8 mouse cellular contexts compared by ENCODE assay signal in the genomic region with DNA sequence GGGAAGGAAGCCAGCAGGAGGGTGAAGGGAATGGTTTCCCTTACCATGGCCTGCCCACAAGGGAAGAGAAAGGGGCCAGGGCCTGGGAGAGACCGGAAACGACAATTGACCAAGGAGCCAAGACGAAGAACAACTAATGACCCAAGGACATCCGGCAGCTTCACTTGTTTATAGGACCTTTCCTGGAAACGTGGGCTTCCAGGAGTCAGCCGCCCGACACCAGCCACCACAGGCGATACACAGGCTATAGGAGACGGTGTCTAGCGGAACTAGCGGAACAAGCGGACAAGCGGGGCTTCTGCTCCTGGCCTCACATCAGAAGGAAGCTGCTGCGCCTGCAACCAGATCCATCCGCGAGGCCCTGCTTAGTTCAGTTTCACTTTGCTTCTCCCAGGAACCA. TPM values are rescaled to one million over a fixed set of nuclear protein-coding genes. Genes with fewer than 3 reads are reported as not detected.
DNase-seq lines count a peak whose midpoint lies in the region; ATAC-seq and TF ChIP-seq lines count a peak whose summit lies in the region.

No protein-coding gene starts in this region.

- peaks cover 42% of the 10 kb centered on the region for H3K36me3 ChIP-seq in midbrain, embryonic 13.5 days
- H3K36me3 ChIP-seq in midbrain, embryonic 16.5 days (ENCODE audit: control insufficient read depth, insufficient read depth, low read length), result no peaks in the 10 kb centered on the region
- no peaks in the 10 kb centered on the region for H3K36me3 ChIP-seq in kidney, adult 2 months (ENCODE audit: control insufficient read depth, insufficient read depth, low read length)
- peaks cover 36% of the 10 kb centered on the region for H3K36me3 ChIP-seq in lung, embryonic 15.5 days

- no peak overlapping the region for H3K9ac ChIP-seq in midbrain, embryonic 13.5 days (replicated peaks)
- H3K9ac ChIP-seq in midbrain, embryonic 16.5 days (ENCODE audit: low read depth, low read length), result no peak overlapping the region
- H3K9ac ChIP-seq in lung, embryonic 15.5 days, result 0 out of 2 replicates have a peak overlapping the region, but pooled peaks have one; percentile 92

- H3K27me3 ChIP-seq in midbrain, embryonic 13.5 days, result no peaks in the 10 kb centered on the region
- H3K27me3 ChIP-seq in midbrain, embryonic 16.5 days (ENCODE audit: control insufficient read depth, insufficient read depth, low read depth, low read length), result no peaks in the 10 kb centered on the region
- no peaks in the 10 kb centered on the region for H3K27me3 ChIP-seq in kidney, adult 2 months (replicated peaks; ENCODE audit: control insufficient read depth, insufficient read depth, low read length)
- H3K27me3 ChIP-seq in lung, embryonic 15.5 days, result no peaks in the 10 kb centered on the region

- no peak for TF ChIP-seq POLR2A in kidney, adult 2 months (IDR thresholded peaks at IDR 0.05; ENCODE audit: low read depth, low read length)

- ATAC-seq in midbrain, embryonic 13.5 days, result no peak
- no peak for ATAC-seq in midbrain, embryonic 16.5 days
- peak; percentile 13 for ATAC-seq in granulocyte monocyte progenitor cell, adult 5-6 weeks (replicated peaks; ENCODE audit: poor library complexity, severe bottlenecking)
- no peak for ATAC-seq in lung, embryonic 15.5 days (ENCODE audit: borderline replicate concordance, extremely low read depth, low FRiP score, low TSS enrichment)

- peak; percentile 89 for DNase-seq in kidney, adult 2 months
- peak; percentile 51 for DNase-seq in thymus, postnatal 14 days
- DNase-seq in urinary bladder, postnatal 4 days (ENCODE audit: low spot score in 2 of 2), result no peak
- DNase-seq in gastrocnemius, adult 8-10 months (ENCODE audit: low spot score in 2 of 2), result no peak

- H3K4me2 ChIP-seq in midbrain, embryonic 13.5 days (replicated peaks), result peak overlapping the region; percentile 82
- no peak overlapping the region for H3K4me2 ChIP-seq in midbrain, embryonic 16.5 days (ENCODE audit: low read length)
- peak overlapping the region; percentile 86 for H3K4me2 ChIP-seq in lung, embryonic 15.5 days

- no peak overlapping the region for H3K4me3 ChIP-seq in midbrain, embryonic 13.5 days (replicated peaks)
- H3K4me3 ChIP-seq in midbrain, embryonic 16.5 days (ENCODE audit: low read depth, low read length), result no peak overlapping the region
- peak overlapping the region; percentile 28; the same call in 1 of the 2 replicates for H3K4me3 ChIP-seq in kidney, adult 2 months (ENCODE audit: insufficient read depth, low read depth, low read length)
- peak overlapping the region; percentile 81 for H3K4me3 ChIP-seq in lung, embryonic 15.5 days

- H3K9me3 ChIP-seq in midbrain, embryonic 13.5 days, result no peaks in the 10 kb centered on the region
- no peaks in the 10 kb centered on the region for H3K9me3 ChIP-seq in midbrain, embryonic 16.5 days (replicated peaks; ENCODE audit: control insufficient read depth, low read length, poor library complexity, severe bottlenecking)
- H3K9me3 ChIP-seq in lung, embryonic 15.5 days, result no peaks in the 10 kb centered on the region

- H3K27ac ChIP-seq in midbrain, embryonic 13.5 days, result no peak overlapping the region
- no peak overlapping the region for H3K27ac ChIP-seq in midbrain, embryonic 16.5 days (ENCODE audit: low read length)
- H3K27ac ChIP-seq in kidney, adult 2 months (ENCODE audit: insufficient read depth, low read depth, low read length), result peak overlapping the region; percentile 47
- H3K27ac ChIP-seq in lung, embryonic 15.5 days, result peak overlapping the region; percentile 98

- H3K4me1 ChIP-seq in midbrain, embryonic 13.5 days (replicated peaks), result peaks cover 52% of the 10 kb centered on the region
- H3K4me1 ChIP-seq in midbrain, embryonic 16.5 days (ENCODE audit: control insufficient read depth, insufficient read depth, low read length), result peaks cover 32% of the 10 kb centered on the region
- peaks cover 8% of the 10 kb centered on the region; the same call in 1 of the 2 replicates for H3K4me1 ChIP-seq in kidney, adult 2 months (ENCODE audit: control insufficient read depth, insufficient read depth, low read length)
- peaks cover 46% of the 10 kb centered on the region for H3K4me1 ChIP-seq in lung, embryonic 15.5 days

- WGBS in midbrain, embryonic 13.5 days, result 87% methylated on average over 16 of the region's 16 CpGs
- 79% methylated on average over 16 of the region's 16 CpGs for WGBS in midbrain, embryonic 16.5 days
- WGBS in kidney, adult 2 months, result 58% methylated on average over 16 of the region's 16 CpGs
- WGBS in lung, embryonic 15.5 days, result 36% methylated on average over 16 of the region's 16 CpGs

- no peak for TF ChIP-seq CTCF in kidney, adult 2 months (conservative IDR thresholded peaks at IDR 0.05; ENCODE audit: insufficient read depth, insufficient read length, low read depth, low read length)

RNA-seq across cellular contexts. Expression of a gene that starts 4.6 kb away (rescaled TPM):
- 80.0 and 82.7 TPM in 2 replicates for polyA plus RNA-seq in midbrain, embryonic 13.5 days (2015; fragmentation: Nextera tagmentation; extraction: Ambion mirVana)
- polyA plus RNA-seq in midbrain, embryonic 16.5 days (2015; fragmentation: Nextera tagmentation; extraction: Ambion mirVana), result 73.2 and 75.0 TPM in 2 replicates
- 13.9 and 15.5 TPM in 2 replicates for total RNA-seq in granulocyte monocyte progenitor cell, adult 5-6 weeks (2014; fragmentation: Nextera tagmentation)
- total RNA-seq in granulocyte monocyte progenitor cell, adult 5-6 weeks (2017), result 14.8 and 21.5 TPM in 2 replicates
- 18.0 and 18.2 TPM in 2 replicates for polyA plus RNA-seq in kidney, adult 2 months (2012; rRNA removed)
- polyA plus RNA-seq in lung, embryonic 15.5 days (2015; fragmentation: Nextera tagmentation; extraction: Ambion mirVana), result 122 TPM in 2 replicates
- total RNA-seq in gastrocnemius, adult 8-10 months (2022), result 1 to 10 TPM; 2.8 to 6.4 (median 5.0) TPM

RNA-seq across cellular contexts. Expression of a gene that starts 37.2 kb away (rescaled TPM):
- 0.31 and 0.54 TPM in 2 replicates for polyA plus RNA-seq in midbrain, embryonic 13.5 days (2015; fragmentation: Nextera tagmentation; extraction: Ambion mirVana)
- 0.25 and 0.58 TPM in 2 replicates for polyA plus RNA-seq in midbrain, embryonic 16.5 days (2015; fragmentation: Nextera tagmentation; extraction: Ambion mirVana)
- not detected in 2 replicates for total RNA-seq in granulocyte monocyte progenitor cell, adult 5-6 weeks (2014; fragmentation: Nextera tagmentation)
- total RNA-seq in granulocyte monocyte progenitor cell, adult 5-6 weeks (2017), result not detected in 2 replicates
- 8.9 and 9.0 TPM in 2 replicates for polyA plus RNA-seq in kidney, adult 2 months (2012; rRNA removed)
- 0.57 and 2.7 TPM in 2 replicates for polyA plus RNA-seq in lung, embryonic 15.5 days (2015; fragmentation: Nextera tagmentation; extraction: Ambion mirVana)
- total RNA-seq in gastrocnemius, adult 8-10 months (2022), result not detected

Comparison
In these comparisons a context has a peak if more than half of its experiments do, and no peak if none do; other contexts are left out.
1. H3K27ac ChIP-seq: peak in kidney, adult 2 months (single experiment) and lung, embryonic 15.5 days (single experiment); none in midbrain, embryonic 13.5 days (single experiment) and midbrain, embryonic 16.5 days (single experiment).
2. H3K4me3 ChIP-seq: peak in kidney, adult 2 months (single experiment) and lung, embryonic 15.5 days (single experiment); none in midbrain, embryonic 13.5 days (single experiment) and midbrain, embryonic 16.5 days (single experiment).
3. DNase-seq: peak in kidney, adult 2 months (single experiment) and thymus, postnatal 14 days (single experiment); none in urinary bladder, postnatal 4 days (0 of 2) and gastrocnemius, adult 8-10 months (0 of 2).